Mouse (Mus musculus) B cell, adult 2 months (primary cell): ENCODE data around the gene Lingo1.

Experiments
- DNase-seq, 2 experiments: peaks; one replicate each; pipeline ENCODE4 v3.0.0; 2022

Lingo1 gene

DNA sequence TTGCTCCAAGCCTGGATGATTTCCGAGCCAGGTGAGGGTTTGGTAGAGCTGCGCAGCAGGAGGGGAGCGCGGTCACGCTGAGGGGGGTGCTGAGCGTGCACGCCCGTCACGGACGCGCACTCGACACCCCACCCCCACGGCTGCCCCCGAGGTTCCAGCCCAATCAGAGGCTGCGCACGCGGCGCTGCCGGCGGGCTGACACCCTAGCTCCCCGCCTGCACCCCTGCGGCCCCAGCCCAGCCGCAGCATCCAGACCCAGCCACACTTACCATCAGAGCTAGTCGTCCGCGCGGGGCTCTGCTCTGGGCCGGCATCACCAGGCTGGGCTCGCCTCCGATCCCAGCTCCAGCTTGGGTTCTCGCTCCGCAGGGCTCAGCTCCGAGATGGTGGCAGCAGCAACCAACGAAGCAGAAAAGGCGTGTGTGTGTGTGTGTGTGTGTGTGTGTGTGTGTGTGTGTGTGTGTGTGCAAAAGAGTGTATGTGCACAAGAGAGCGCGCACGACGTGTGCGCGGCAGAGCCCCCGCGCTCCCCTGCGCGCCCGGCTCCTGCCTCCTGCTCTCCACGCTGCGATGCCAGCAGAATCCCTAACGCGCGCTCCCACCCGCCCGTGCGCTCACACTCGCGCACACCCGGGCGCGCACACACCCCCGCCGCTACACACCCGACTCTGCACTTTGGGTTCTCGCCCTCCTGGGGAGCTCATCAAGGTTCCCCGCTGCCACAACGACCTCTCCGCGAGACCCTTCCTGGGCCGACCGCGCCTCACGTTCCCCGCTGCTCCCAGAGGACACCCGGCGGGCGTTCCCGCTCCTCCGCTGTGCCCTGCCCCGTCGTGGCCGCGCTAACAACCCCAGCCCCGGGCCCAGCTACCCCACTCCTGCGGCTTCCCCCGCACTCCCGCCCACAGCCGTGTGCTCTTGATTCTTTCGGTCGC lies at the start of gene Lingo1:
Gene Lingo1, minus strand, starts transcription at position 748 of the 935 bp plus-strand sequence.
- DNase-seq: no peak

DNA sequence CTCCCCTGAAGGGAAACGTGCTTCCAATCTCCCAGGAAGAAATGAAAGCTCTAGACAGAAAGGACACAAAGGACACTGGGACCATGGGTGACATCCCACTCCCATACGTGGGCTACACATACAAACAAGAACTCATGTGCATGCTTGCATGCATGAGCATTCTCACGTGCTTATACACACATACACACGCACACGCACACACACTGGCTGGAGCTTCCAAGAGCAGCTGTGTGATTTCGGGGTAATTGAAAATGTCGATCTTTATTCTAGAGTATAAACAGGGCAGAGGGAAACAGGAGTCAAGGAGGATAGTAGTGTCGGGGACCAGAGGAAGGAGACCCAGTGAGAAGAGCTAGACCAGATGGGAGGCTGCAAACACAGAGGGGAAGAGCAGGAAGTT lies 48.4 kb upstream of the Lingo1 start:
- DNase-seq: no peak

DNA sequence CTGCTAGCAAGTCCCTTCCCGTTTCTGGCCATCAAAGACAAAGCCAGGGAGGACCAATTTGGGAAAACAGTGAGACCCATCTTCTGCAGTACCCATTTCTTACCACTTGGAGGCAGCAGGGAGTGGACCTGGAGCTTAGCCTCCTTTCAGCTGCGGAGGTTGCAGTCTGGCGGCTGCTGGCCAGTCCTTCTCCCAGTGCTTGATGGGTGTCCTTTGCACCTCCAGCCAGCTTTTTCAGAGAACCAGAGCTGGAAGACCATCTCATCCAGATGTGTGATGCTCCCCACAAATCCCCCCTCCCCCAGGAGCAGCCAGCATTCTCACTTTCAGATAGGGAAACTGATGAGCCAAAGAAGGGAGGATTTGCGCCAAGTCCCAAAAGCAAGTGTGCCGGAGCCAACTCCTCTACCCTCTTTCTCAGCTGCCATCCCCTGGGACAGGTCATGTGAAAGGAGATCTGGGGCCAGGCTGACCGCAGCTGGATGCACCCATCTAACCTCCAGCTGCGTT lies 47.5 kb upstream of the Lingo1 start:
- peak; percentile 52 to 54 for DNase-seq

DNA sequence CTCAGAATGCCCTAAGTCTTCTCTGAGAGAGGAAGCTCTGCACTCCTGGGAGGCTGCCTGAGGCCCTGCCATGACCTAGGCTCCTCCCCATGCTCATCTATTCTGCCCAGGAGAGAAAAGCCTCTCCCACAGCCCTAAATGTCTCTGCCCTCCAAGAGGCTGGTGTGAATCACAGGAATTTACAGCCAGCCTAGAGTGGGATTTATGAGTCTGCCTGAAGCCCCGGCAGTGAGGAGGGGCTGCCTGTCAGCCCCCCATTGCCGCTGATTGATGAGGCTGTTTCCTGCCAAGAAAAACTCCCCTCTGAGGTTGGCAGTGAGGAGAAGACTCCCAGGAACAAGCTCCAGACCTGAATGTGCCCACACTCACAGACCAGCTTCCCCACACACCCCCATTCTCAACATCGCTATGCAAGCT lies 46.0 kb upstream of the Lingo1 start:
- DNase-seq: no peak

DNA sequence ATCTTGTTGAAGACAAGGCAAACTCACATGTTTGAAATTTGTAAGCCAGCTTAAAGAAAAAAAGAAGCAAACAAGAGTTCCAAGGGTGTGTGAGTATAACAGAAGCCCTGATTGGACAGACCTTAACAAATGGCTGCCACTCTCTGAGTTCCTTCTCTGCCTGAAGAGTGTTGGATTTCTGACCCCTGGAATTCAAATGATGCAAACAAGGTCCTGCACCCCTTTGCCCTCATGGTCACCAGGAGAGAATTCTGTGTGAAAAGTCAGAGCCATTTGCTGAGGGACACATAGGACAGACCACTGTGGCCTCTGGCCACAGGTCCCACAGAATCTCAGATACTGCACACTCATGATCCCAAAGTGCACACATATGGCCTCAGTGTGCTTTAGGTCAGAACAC lies 45.6 kb upstream of the Lingo1 start:
- DNase-seq: no peak

DNA sequence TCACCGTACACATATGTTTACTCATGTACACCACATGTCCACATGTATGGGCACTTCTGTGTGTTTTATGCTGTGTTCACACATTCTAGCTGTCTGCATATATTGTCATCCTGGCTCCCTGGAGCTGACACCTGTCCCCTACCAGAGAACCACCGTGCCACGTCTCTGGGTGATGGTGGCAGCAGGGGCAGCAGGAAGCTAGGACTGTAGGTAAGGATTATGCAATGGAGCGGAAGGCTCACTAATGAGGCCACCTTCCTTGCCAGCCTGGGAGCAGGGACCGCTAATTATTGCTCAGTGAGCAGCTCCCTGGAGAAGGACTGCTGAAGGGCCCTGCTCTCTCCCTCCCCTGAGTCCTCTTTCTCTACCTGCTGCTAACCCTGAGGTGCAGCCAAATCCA lies 44.5 kb upstream of the Lingo1 start:
- DNase-seq: no peak

DNA sequence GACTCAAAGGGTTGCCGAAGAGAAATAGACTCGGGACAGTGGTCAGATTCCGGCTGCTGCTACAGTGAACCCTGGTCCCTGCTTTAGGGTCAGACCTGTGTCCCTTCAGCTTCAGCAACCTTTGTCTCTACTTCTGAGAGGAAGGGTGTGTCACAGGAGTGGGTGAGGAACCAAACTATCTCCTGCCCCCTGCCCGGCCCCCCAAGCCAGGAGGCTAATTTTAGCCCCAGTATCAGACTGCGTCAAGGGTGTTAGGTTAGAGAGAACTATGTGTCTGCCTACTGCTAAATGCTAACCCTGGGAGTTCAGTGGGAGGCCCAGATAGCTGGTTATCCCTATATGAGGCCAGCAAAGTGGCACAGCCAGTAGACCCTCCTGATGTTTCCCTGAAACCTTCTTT lies 38.9 kb upstream of the Lingo1 start:
- no peak for DNase-seq

DNA sequence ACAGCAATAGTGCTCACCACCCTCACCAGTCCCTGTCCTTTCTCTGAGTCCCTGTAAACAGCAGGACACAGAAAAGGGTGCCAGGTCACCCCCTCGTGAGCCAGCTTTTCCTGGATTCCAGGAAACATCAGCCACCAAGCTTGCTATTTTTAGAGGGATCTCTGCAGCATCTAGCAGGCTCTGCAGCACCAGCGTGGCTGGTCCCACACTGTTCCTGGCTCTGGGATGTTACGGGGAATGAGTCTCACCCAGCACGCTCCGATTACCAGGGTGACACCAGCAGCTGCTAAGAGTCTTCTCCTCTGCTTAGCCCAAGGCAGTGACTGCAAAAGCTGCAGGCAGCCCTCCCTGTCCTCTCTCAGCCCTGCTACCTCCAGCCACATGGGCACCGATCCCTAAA lies 36.6 kb upstream of the Lingo1 start:
- DNase-seq: no peak

DNA sequence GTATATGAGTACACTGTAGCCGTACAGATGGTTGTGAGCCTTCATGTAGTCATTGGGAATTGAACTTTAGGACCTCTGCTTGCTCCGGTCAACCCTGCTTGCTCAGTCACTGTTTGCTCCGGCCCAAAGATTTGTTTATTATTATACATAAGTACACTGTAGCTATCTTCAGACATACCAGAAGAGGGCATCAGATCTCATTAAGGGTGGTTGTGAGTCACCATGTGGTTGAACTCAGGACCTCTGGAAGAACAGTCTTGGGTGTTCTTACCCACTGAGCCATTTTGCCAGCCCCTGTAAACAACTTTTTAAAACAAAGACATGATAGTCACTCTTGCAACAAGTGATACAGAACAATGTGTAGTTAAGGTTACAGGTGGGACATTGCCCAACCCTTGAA lies 35.6 kb upstream of the Lingo1 start:
- no peak for DNase-seq

DNA sequence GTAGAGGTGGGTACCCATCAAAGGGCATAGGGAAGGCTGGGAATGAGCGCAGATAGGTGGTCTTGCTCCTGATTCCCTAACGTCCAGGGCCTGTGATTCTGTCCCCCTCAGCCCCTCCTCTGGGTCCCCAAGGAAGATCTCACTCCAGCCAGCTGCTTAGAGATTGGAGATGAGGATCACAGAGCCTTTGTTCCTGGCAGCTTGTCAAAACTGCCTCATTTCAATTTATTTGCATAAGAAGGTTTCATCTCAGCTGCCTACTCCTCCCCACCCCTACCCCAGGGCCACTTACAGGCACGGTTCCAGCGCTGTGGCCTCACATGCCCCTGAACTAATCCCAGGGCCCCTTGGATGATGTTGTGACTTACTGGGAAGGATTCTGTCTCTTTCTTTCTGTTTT lies 33.9 kb upstream of the Lingo1 start:
- DNase-seq: no peak

DNA sequence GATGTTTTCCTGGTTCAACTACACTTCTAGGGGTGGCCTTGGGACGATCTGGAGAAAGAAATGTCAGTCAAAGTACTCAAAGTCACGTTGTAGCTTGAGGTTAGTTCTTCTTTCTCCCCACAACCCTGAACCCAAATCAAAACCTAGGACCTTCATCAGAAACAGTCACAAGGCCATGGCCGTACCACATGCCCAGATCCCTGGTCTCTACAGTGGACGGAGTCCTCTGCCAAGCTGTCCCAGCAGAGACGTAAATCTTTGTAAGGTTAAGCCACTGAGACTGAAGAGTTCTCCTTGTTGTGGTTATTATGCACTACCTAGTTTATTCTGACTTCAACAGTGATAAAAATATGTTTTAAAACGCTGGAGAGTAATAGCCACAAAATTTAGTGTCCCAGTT lies 32.6 kb upstream of the Lingo1 start:
- no peak for DNase-seq

DNA sequence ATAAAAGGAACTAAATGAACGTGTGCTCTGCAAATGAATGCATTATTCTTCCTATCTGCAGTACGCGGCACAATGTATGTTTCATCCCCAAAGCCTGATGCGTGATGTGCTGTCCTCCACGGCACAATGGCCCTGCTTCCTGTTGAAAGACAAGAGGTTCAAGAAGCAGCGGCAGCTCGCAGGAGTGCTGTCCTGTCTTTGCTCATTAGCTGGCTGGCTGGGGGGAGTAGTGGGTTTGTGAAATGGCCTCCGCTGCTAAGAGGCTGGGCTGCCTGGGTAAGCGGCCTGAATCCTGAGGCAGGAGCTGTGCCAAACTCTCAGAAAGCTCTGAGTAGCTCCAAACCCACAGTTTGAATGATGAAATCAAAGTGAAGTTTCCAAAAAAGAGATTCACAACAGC lies 31.9 kb upstream of the Lingo1 start:
- DNase-seq: no peak

DNA sequence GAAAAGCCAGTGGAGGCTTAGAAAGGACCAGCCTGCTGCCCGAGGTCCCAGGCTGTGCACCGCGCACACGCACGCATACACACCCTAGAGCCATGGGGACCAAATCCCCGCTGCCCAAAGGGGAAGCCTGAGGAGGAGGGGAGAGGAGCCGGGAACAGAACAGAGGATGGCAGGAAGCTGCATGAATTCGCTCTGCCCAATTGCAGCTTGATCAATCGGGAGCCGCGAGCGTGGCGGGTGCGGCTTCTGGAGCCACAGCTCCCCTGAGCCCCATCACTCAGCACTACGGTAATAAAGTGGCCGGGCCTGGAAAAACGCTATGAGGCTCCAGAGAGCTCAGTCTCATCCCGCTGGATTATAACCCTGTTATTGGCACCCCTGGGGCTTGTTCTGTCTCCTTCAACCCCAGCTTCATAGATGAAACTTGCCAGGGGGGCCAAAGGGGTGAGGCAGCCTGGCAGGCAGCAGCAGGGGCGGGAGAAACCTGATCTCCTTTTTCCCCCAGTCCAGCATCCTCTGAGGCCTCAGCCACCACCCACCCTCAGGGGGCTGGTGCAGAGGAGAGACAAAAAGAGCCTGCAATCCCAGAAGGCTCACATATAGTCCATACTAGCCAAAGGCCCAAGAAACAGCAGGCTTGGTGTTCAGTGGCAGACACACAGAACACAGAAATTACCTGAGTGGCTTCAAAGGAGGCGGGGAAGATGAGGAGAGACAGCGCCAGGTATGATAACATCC lies 29.4 kb upstream of the Lingo1 start:
- DNase-seq: no peak

DNA sequence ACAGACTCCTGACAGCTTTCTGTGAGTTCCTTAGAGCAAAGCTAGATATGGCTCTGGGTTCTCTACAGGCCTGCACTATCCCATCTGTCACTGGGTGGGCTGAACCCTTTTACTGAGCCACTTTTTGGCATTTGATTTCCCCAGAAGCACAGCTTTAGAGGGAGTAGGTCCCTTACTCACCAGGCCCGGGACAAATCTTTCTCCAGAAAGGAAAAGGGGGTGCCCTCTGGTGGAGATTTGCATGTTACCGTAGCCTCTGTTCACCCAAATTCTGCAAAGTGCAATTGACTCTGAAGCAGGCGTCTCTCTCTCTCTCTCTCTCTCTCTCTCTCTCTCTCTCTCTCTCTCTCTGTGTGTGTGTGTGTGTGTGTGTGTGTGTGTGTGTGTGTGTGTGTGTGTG lies 28.6 kb upstream of the Lingo1 start:
- DNase-seq: peak; percentile 12 to 14

DNA sequence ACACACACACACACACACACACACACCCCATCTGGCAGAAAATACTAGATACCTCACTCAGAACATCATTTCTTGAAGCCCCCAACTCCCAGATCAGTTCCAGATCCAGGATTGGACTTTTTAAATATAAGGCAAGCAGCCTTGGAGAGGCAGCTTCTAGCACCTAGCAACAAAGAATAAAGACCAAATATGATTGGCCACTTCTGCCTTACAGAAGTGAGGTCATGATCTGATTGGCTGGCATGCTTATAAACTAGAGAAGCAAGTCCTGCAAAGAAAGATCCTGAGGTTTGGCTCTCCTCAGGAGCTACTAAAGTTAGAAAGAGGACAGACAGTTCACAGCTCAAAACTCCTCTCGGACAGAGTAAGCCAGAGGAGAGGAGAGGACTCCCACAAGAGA lies 14.6 kb upstream of the Lingo1 start:
- no peak for DNase-seq

DNA sequence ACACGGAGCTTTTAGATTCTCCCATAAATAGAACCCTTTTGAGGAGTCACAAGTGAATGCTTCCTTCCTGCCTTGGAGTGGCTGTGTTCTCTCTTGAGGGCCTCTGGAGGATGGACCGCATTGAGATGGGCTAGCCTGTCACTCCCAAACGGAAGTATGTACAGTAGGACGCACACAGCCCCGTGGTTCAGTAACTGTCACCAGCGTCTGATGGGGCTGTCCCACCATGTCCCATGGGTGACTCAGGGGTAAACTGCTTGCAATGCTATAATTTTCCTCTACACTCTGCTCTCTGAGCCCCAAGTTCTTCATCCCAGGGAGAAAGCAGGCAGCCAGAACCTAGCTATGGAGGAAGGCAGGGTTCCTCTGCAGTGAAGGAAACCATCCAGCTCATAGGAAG lies 11.7 kb upstream of the Lingo1 start:
- DNase-seq: no peak

DNA sequence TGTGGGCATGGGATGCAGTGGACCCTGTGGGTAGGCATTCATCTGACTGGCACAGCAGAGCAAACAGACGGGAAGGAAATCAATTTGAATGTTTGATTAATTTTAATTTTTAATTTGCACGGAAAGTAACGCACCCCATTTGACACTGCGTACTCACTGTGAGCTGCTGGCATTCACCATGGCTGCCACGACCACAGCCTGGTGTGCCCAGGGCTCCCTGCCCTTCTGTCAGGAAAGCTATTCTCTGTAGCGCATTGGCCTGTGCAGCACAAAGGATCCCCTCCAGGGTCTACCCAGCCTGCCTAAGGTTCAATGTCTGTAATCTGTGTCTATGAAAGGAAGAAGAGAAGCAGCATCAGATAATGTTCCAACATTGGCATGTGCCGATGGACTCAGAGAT lies 6.9 kb upstream of the Lingo1 start:
- DNase-seq: no peak

DNA sequence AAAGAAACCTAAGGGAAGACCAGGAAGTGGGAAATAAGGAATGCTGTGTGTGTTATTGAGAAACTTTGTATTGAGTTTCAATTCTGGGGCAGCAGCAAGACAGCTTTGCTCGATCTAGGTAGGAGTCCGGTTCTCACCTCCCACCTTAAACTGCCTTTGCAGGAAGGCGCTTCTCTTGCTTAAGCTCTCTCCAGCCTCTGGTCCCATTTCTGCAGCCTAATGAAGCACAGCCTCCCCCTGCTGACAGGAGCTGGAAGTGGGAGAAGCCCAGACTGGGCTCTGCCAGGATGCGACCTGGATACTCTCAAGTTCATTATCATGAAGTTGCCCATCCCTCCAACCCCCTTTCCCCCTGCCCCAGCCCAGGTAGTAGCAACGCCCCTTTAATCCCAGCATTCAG lies 1.6 kb upstream of the Lingo1 start:
- no peak for DNase-seq

DNA sequence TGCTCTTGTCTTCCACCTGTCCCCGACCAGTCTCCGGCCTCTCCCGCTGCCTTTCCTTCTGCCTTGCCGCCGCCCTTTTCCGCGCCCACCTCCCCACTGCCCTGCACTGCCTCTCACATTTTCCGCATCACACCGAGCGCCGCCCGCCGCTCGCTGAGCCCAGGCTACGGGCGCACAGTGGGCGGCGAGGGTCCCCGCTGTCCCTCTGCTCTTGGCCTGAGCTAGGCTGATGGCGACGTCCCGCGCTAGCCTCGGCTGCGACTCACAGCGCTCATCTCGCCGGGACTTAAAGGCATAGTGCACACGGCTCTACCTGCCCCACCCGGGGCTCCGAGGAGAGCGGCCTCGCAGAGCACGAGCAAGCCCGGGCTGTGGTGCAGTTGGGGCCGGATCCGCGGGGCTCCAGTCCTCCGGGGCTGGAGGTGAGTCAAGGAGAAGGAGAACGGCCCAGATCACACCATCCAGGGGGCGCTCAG lies 426 bp upstream of the Lingo1 start:
- DNase-seq: no peak

DNA sequence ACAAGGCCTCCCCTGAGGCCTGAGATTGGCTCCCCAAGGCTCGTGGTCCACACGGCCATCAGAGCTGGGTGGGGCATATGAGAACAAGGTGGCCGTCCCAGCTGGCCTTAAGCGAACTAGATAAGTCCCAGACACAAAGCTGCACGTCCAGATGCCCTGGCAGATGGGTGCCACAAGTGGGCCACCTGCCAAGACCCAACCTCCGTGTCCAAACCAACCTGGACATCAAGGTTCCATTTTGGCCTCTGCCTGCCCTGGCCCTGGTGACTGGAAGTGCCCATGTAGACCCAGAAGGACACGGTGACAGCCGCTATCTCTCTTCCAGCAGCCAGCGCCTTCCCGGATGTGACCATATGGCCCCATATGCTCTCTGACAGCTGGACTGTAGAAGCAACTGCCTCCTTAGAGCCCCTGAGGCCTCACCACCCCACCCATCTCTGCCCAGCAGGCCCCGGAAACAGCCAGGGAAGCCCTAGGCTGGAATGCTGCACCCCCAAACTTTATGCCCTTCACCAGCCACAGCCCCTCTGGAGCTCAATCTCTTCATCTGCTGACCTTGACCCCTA lies 4.5 kb downstream of the Lingo1 start:
- DNase-seq: no peak

DNA sequence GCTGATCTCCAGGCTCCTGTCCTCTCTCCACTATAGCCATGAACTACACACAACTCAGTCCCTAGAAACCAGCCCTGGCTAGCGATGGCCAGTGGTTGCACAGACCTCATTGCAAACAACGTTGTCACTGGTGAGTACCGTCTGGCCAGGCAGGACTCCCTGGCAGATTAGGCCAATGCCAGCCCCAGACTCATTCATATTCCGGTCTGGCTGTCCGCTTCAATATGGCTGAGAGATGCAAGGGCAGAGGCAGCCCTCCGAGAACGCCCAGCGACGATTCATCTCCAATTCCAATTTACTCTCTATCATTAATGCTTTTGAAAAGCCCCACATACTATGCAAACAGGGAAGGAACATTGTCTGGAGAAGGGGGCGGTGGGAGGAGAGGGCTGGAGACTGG lies 11.7 kb downstream of the Lingo1 start:
- DNase-seq: no peak

DNA sequence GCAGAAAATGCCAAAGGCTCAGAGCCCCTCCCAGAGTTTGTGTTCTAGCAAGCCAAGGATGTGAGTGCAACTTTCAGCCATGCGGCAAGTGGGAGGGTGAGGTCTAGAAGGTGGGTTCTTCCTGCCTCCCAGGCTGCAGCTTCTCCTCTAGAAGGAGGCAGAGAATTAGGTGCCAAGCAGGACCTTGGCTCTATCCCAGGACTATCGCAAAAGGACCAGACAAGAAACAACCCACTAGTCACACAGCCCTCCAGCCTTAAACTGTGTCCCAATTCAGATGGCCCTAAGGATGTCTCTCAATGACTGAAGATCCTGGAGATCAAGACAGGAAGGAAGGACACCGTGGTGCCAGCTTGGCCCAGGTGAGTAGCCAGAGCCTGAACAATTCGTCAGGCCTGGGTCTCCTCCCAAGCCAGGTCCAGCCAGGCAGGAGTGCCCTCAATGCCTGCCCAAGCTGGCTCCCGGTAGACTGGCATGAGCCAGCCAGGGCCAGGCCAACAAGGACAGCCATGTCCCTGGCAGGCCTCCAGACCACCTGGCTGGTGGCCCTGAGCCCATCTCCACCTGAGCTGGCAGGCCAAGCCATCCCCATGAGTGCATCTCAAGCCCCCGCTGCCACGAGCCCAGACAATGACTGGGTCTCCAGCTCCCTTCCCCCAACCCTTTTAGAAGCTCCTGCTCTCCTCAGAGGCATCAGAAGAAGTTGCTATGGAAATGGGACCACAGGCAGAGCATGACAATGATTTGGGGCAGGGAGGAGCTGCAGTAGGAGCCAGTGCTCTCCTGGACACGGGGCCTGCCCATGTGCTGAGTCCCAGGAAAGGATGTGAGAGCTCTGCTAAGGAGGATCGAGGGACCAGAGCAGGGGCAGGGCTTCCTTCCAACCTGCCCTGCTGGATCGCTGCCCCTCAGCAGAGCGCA lies 19.1 kb downstream of the Lingo1 start:
- no peak for DNase-seq
